Mouse (Mus musculus): Measurements from ENCODE around the gene Gm8720. TPM values are rescaled to one million over a fixed set of nuclear protein-coding genes. Genes with fewer than 3 reads are reported as not detected.
"Not testable (repeated sequence)": the region's sequence is repeated elsewhere in the genome, so short reads cannot be mapped to it uniquely, and the experiment has no call there.

Gene Gm8720
- not detected in 2 replicates for polyA plus RNA-seq (2012; ENCODE audit: insufficient read depth, insufficient read length, missing spikeins)

- not testable (repeated sequence) for H3K4me1 ChIP-seq (ENCODE audit: control insufficient read depth, insufficient read depth, low read length); H3K27ac ChIP-seq (ENCODE audit: insufficient read depth, low read depth, low read length); H3K4me3 ChIP-seq (ENCODE audit: insufficient read depth, low read length)
These were observed at the start of gene Gm8720 for GRCm38 (mm10) chr7:23067356-23067755. Gm8720 (minus strand) TSS chr7:23067456.

- H3K4me3 ChIP-seq (ENCODE audit: insufficient read depth, low read length); H3K4me1 ChIP-seq (ENCODE audit: control insufficient read depth, insufficient read depth, low read length); H3K27ac ChIP-seq (ENCODE audit: insufficient read depth, low read depth, low read length): not testable (repeated sequence)
These were observed 12.0 kb downstream of the Gm8720 start, which contains the start of gene Vmn1r163 for GRCm38 (mm10) chr7:23055240-23055639. Vmn1r163 (plus strand) TSS chr7:23055540.

GRCm38 (mm10) chr7:23019823-23020222 lies 47.4 kb downstream of the Gm8720 start, which contains the start of gene Gm4216:
Gm4216 (minus strand) TSS chr7:23019923.
- not testable (repeated sequence) for H3K27ac ChIP-seq (ENCODE audit: insufficient read depth, low read depth, low read length); H3K4me3 ChIP-seq (ENCODE audit: insufficient read depth, low read length); H3K4me1 ChIP-seq (ENCODE audit: control insufficient read depth, insufficient read depth, low read length)

Other genes with a start within 250 kb of the Gm8720 start
- gene Vmn1r159, start 223.9 kb downstream of the Gm8720 start, polyA plus RNA-seq (2012; ENCODE audit: insufficient read depth, insufficient read length, missing spikeins), result not detected in 2 replicates
- not detected in 2 replicates for gene Vmn1r160, start 196.2 kb downstream of the Gm8720 start, polyA plus RNA-seq (2012; ENCODE audit: insufficient read depth, insufficient read length, missing spikeins)
- not detected in 2 replicates for gene Gm4214, start 82.8 kb downstream of the Gm8720 start, polyA plus RNA-seq (2012; ENCODE audit: insufficient read depth, insufficient read length, missing spikeins)
- not detected in 2 replicates for gene Gm4216, start 47.5 kb downstream of the Gm8720 start, polyA plus RNA-seq (2012; ENCODE audit: insufficient read depth, insufficient read length, missing spikeins)
- gene Vmn1r163, start 11.9 kb downstream of the Gm8720 start, polyA plus RNA-seq (2012; ENCODE audit: insufficient read depth, insufficient read length, missing spikeins), result not detected in 2 replicates
- gene Gm10662, start 77.0 kb upstream of the Gm8720 start, polyA plus RNA-seq (2012; ENCODE audit: insufficient read depth, insufficient read length, missing spikeins), result not detected in 2 replicates
- gene Vmn1r165, start 149.9 kb upstream of the Gm8720 start, polyA plus RNA-seq (2012; ENCODE audit: insufficient read depth, insufficient read length, missing spikeins), result not detected in 2 replicates
- not detected in 2 replicates for gene Vmn1r166, start 184.2 kb upstream of the Gm8720 start, polyA plus RNA-seq (2012; ENCODE audit: insufficient read depth, insufficient read length, missing spikeins)
- not detected in 2 replicates for gene Gm6902, start 211.4 kb upstream of the Gm8720 start, polyA plus RNA-seq (2012; ENCODE audit: insufficient read depth, insufficient read length, missing spikeins)
- gene Nlrp4e, start 233.7 kb upstream of the Gm8720 start, polyA plus RNA-seq (2012; ENCODE audit: insufficient read depth, insufficient read length, missing spikeins), result not detected in 2 replicates

All from bone marrow macrophage, adult 2 months (primary cell).